Mouse (Mus musculus) adrenal gland, postnatal 14 days (tissue): Measurements from ENCODE around the gene Izumo1. TPM values are rescaled to one million over a fixed set of nuclear protein-coding genes. Genes with fewer than 3 reads are reported as not detected.
"Not testable (repeated sequence)": the region's sequence is repeated elsewhere in the genome, so short reads cannot be mapped to it uniquely, and the experiment has no call there.

Experiments used
- DNase-seq: peaks from one replicate; pipeline ENCODE4 v3.0.0; 2021; ENCODE audit warnings: mixed read lengths
- total RNA-seq: library from RNA; stranded (reverse); gene quantifications from 2 replicates; pipeline ENCODE4 v1.2.3, GENCODE M21; 2021

Izumo1 gene
- total RNA-seq, 1 experiment from 2014 or later: 0.82 TPM

- DNase-seq: no peak
Observed at GRCm38 (mm10) chr7:45642503-45643255, 21.1 kb downstream of the Izumo1 start.

GRCm38 (mm10) chr7:45643441-45644178 lies 22.0 kb downstream of the Izumo1 start:
- DNase-seq: peak; percentile 98

GRCm38 (mm10) chr7:45644183-45644582 lies 22.6 kb downstream of the Izumo1 start:
- DNase-seq: peak; percentile 64

- no peak for DNase-seq
Observed at GRCm38 (mm10) chr7:45644872-45645590, 23.4 kb downstream of the Izumo1 start.

- no peak for DNase-seq
Observed at GRCm38 (mm10) chr7:45645591-45645971, 24.0 kb downstream of the Izumo1 start.

- DNase-seq: no peak
Observed at GRCm38 (mm10) chr7:45646671-45647070, 25.1 kb downstream of the Izumo1 start.

GRCm38 (mm10) chr7:45649351-45649750 lies 27.7 kb downstream of the Izumo1 start:
- peak; percentile 78 for DNase-seq

- not testable (repeated sequence) for DNase-seq
Observed at GRCm38 (mm10) chr7:45650484-45650883, 28.9 kb downstream of the Izumo1 start.

- no peak for DNase-seq
Observed at GRCm38 (mm10) chr7:45654424-45655047, 32.9 kb downstream of the Izumo1 start.

GRCm38 (mm10) chr7:45660746-45661478 lies 39.3 kb downstream of the Izumo1 start:
- no peak for DNase-seq

- not testable (repeated sequence) for DNase-seq
Observed at GRCm38 (mm10) chr7:45661702-45662101, 40.1 kb downstream of the Izumo1 start.

- DNase-seq: no peak
Observed at GRCm38 (mm10) chr7:45665303-45666138, 43.9 kb downstream of the Izumo1 start.

GRCm38 (mm10) chr7:45666161-45666560 lies 44.5 kb downstream of the Izumo1 start, which contains the start of gene Fut2:
Gene Fut2 (minus strand): TSS chr7:45666394.
- DNase-seq: no peak

GRCm38 (mm10) chr7:45667761-45668160 lies 46.1 kb downstream of the Izumo1 start:
- no peak for DNase-seq

- DNase-seq: no peak
Observed at GRCm38 (mm10) chr7:45668921-45669320, 47.3 kb downstream of the Izumo1 start.

GRCm38 (mm10) chr7:45677627-45678295 lies 56.1 kb downstream of the Izumo1 start:
- no peak for DNase-seq
